Mouse (Mus musculus): Measurements from ENCODE around the gene Fut11. TPM values are rescaled to one million over a fixed set of nuclear protein-coding genes. Genes with fewer than 3 reads are reported as not detected.

The Fut11 gene
- polyA plus RNA-seq, 1 experiment = 0.37 TPM

DNA sequence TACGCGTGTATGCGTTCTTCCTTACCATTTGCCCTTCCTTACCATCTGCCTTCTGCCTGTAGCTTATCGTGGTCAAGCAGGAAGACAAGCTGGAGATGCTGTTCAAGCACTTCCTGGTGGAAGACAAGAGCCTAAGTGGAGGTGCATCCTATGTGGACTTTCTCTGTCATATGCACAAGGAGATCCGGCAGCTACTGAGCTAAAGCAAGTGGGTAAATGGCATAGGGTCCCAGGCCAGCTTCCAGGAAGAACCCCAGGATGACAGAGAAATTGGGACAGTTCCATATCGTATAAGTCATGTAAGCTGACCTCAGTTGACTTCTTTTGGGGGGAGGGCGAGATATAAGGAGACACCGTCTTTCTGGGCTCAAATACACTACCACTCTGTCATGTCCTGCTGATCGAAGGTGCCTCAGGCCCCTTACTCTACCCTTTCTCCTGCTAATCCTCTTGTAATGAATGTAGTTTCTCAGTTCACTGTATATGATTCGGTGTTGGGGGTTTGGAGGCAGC, 1.1 kb upstream of the Fut11 start:
- Histone ChIP-seq H3K27me3 (ENCODE audit: control insufficient read depth) (no peaks in the 10 kb centered on the region), H3K4me3 (replicated peaks) (no peak overlapping the region), H3K9me3 (ENCODE audit: control insufficient read depth, low read length) (no peaks in the 10 kb centered on the region), H3K36me3 (ENCODE audit: control insufficient read depth) (peaks cover 77% of the 10 kb centered on the region), H3K4me1 (ENCODE audit: control insufficient read depth) (peaks cover 45% of the 10 kb centered on the region)
- TF ChIP-seq TAL1 (IDR thresholded peaks at IDR 0.05; ENCODE audit: low read length) (no peak), GATA1 (IDR thresholded peaks at IDR 0.05; ENCODE audit: low read length) (no peak)

DNA sequence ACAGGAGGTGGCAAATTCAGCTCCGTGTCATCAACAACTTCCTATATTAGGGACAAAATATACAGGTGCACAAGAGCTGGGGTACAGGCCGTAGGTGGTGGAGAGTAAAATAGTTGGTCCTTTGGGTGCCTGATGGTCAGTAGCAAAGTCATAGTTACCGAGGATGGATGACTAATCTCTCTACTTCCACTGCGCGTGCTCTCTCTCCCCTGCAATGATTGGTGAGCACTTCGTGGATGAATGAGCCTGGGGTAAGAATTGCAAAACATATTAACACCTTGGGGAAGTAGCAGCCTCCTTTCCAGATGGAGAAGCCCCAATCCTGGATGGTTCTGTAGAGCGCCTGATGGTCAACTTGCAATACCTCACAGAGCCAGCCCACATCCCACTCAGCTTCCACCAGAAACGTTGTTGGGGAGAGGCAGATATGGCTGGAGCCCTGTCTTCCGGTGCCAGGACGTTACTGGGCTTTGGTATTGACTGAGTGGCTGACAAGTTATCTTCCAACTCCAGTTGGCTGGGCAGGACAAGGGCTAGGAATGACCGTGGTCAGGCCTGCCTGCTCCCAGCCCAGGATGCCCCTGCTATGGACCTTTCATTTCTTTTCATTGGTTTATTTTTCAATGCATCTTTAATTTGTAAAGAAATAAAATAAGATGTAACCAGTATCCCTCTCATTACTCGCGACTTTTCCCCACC, 434 bp upstream of the Fut11 start:
- Histone ChIP-seq H3K9me3 (ENCODE audit: control insufficient read depth, low read length) (no peaks in the 10 kb centered on the region), H3K36me3 (ENCODE audit: control insufficient read depth) (peaks cover 77% of the 10 kb centered on the region), H3K4me1 (ENCODE audit: control insufficient read depth) (peaks cover 52% of the 10 kb centered on the region)

DNA sequence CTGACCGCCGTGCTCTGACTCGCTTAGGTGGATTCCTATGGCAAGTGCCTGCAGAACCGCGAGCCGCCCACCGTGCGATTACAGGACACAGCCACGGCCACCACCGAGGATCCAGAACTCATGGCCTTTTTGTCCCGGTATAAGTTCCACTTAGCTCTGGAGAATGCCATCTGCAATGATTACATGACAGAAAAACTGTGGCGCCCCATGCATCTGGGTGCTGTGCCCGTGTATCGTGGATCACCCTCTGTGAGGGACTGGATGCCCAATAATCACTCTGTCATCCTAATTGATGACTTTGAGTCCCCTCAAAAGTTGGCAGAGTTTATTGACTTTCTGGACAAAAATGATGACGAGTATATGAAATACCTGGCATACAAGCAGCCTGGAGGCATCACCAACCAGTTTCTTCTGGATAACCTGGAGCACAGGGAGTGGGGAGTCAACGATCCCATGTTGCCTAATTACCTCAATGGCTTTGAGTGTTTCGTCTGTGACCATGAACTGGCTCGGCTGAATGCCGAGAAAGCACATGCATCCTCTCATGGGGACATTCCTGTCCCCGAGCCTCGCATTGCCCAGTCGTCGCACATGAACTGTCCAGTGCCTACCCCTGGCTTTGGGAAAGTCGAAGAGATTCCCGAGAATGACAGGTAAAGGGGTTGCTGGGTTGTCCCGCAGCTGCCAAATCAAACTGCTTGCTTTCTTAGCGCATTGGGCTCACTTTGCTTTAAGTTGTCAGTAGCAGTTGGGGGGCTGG, 1.2 kb downstream of the Fut11 start:
- H3K4me1 ChIP-seq (ENCODE audit: control insufficient read depth) = peaks cover 62% of the 10 kb centered on the region
- peak overlapping the region; percentile 95 for H3K4me3 ChIP-seq (replicated peaks)
- no peaks in the 10 kb centered on the region for H3K27me3 ChIP-seq (ENCODE audit: control insufficient read depth)
- H3K9me3 ChIP-seq (ENCODE audit: control insufficient read depth, low read length) = no peaks in the 10 kb centered on the region
- H3K36me3 ChIP-seq (ENCODE audit: control insufficient read depth) = peaks cover 73% of the 10 kb centered on the region
- TF ChIP-seq TAL1 (IDR thresholded peaks at IDR 0.05; ENCODE audit: low read length) = no peak
- TF ChIP-seq GATA1 (IDR thresholded peaks at IDR 0.05; ENCODE audit: low read length) = no peak

More for the DNA sequence above, 434 bp upstream of the Fut11 start:
- H3K27me3 ChIP-seq (ENCODE audit: control insufficient read depth) = no peaks in the 10 kb centered on the region
- peak overlapping the region; percentile 95 for H3K4me3 ChIP-seq (replicated peaks)
- no peak for TF ChIP-seq GATA1 (IDR thresholded peaks at IDR 0.05; ENCODE audit: low read length)
- TF ChIP-seq TAL1 (IDR thresholded peaks at IDR 0.05; ENCODE audit: low read length) = no peak

GRCm38 (mm10) chr14:20696986-20697385, 2.2 kb downstream of the Fut11 start:
- no peaks in the 10 kb centered on the region for H3K27me3 ChIP-seq (ENCODE audit: control insufficient read depth)
- peaks cover 62% of the 10 kb centered on the region for H3K36me3 ChIP-seq (ENCODE audit: control insufficient read depth)
- H3K4me3 ChIP-seq (replicated peaks) = peak overlapping the region; percentile 95
- peaks cover 72% of the 10 kb centered on the region for H3K4me1 ChIP-seq (ENCODE audit: control insufficient read depth)
- H3K9me3 ChIP-seq (ENCODE audit: control insufficient read depth, low read length) = no peaks in the 10 kb centered on the region
- TF ChIP-seq TAL1 (IDR thresholded peaks at IDR 0.05; ENCODE audit: low read length) = no peak
- no peak for TF ChIP-seq GATA1 (IDR thresholded peaks at IDR 0.05; ENCODE audit: low read length)

- TF ChIP-seq TAL1 (IDR thresholded peaks at IDR 0.05; ENCODE audit: low read length) (no peak), GATA1 (IDR thresholded peaks at IDR 0.05; ENCODE audit: low read length) (no peak)
- peaks cover 47% of the 10 kb centered on the region for H3K36me3 ChIP-seq (ENCODE audit: control insufficient read depth)
- H3K4me1 ChIP-seq (ENCODE audit: control insufficient read depth) = peaks cover 79% of the 10 kb centered on the region
- H3K4me3 ChIP-seq (replicated peaks) = no peak overlapping the region
- no peaks in the 10 kb centered on the region for H3K27me3 ChIP-seq (ENCODE audit: control insufficient read depth)
- H3K9me3 ChIP-seq (ENCODE audit: control insufficient read depth, low read length) = no peaks in the 10 kb centered on the region
Observed at GRCm38 (mm10) chr14:20698515-20698914, 3.7 kb downstream of the Fut11 start.

- no peaks in the 10 kb centered on the region for H3K27me3 ChIP-seq (ENCODE audit: control insufficient read depth)
- no peaks in the 10 kb centered on the region for H3K9me3 ChIP-seq (ENCODE audit: control insufficient read depth, low read length)
- peaks cover 77% of the 10 kb centered on the region for H3K4me1 ChIP-seq (ENCODE audit: control insufficient read depth)
- peaks cover 48% of the 10 kb centered on the region for H3K36me3 ChIP-seq (ENCODE audit: control insufficient read depth)
- TF ChIP-seq GATA1 (IDR thresholded peaks at IDR 0.05; ENCODE audit: low read length) = no peak
- TF ChIP-seq TAL1 (IDR thresholded peaks at IDR 0.05; ENCODE audit: low read length) = no peak
- H3K4me3 ChIP-seq (replicated peaks) = no peak overlapping the region
Observed at GRCm38 (mm10) chr14:20700362-20700761, 5.6 kb downstream of the Fut11 start.

DNA sequence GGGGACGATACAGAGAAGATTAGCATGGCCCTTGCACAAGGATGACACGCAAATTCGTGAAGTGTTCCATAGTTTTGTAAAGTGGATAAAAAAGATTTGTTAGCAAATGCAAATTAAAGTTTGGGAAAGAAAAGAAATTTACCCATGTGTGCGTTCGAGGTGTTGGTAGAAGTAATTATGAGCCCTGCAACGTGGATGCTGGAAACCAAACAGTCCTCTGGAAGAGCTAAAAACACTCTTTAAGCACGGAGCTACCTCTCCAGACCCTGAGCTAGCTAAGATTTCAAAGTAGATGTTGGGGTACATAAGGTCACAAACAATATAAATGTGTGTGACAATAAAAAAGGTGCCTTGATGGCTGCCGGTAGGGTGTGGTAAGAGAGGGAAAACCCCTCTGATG, 6.8 kb downstream of the Fut11 start:
- H3K36me3 ChIP-seq (ENCODE audit: control insufficient read depth) = peaks cover 46% of the 10 kb centered on the region
- TF ChIP-seq TAL1 (IDR thresholded peaks at IDR 0.05; ENCODE audit: low read length) = no peak
- H3K4me1 ChIP-seq (ENCODE audit: control insufficient read depth) = peaks cover 71% of the 10 kb centered on the region
- no peaks in the 10 kb centered on the region for H3K9me3 ChIP-seq (ENCODE audit: control insufficient read depth, low read length)
- peak overlapping the region; percentile 70 for H3K4me3 ChIP-seq (replicated peaks)
- H3K27me3 ChIP-seq (ENCODE audit: control insufficient read depth) = no peaks in the 10 kb centered on the region

DNA sequence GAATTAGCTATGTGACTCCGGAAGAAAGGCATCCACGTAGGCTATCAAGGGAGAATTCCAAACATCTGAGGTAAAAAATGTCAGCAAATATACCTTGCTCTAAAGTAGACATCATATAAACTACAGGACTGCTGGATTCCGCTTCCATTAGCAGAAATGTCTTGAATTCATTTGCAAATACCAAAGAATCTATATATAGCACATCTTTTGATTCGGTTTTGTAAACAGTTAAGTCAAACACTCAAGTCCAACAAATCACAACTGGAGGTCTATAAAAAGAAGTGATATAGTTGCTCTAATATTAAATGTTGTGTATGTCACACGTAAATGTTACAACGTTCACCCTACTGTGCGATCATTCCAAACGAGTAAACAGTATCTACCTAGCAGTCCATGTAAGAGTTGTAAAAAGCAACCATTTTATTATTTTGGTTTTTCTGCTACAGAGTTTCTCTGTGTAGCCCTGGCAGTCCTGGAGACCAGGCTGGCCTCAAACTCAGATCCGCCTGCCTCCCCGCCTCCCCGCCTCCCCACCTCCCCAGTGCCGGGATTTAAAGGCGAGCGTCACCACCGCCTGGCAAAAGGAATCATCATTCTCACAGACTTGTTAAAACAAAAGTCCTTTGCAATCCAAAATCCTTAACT, 7.5 kb downstream of the Fut11 start:
- Histone ChIP-seq H3K9me3 (ENCODE audit: control insufficient read depth, low read length) (no peaks in the 10 kb centered on the region), H3K4me3 (replicated peaks) (peak overlapping the region; percentile 70), H3K36me3 (ENCODE audit: control insufficient read depth) (peaks cover 45% of the 10 kb centered on the region), H3K27me3 (ENCODE audit: control insufficient read depth) (no peaks in the 10 kb centered on the region), H3K4me1 (ENCODE audit: control insufficient read depth) (peaks cover 71% of the 10 kb centered on the region)
- TF ChIP-seq GATA1 (IDR thresholded peaks at IDR 0.05; ENCODE audit: low read length) = no peak

All from erythroblast, embryonic 14.5 days (primary cell).